Mouse (Mus musculus) B cell, adult 2 months (primary cell): ENCODE results near the gene Purb.
"Not testable (repeated sequence)": the region's sequence is repeated elsewhere in the genome, so short reads cannot be mapped to it uniquely, and the experiment has no call there.

Source experiments
- DNase-seq, 2 experiments: peaks; one replicate each; pipeline ENCODE4 v3.0.0; 2022

Purb gene

GRCm38 (mm10) chr11:6443727-6444076 is 32.0 kb downstream of the Purb start:
- DNase-seq, result no peak

GRCm38 (mm10) chr11:6443102-6443501 is 32.6 kb downstream of the Purb start:
- no peak for DNase-seq

GRCm38 (mm10) chr11:6442566-6442965 is 33.2 kb downstream of the Purb start:
- DNase-seq, result no peak

- no peak for DNase-seq
Measured at GRCm38 (mm10) chr11:6440171-6440570, 35.5 kb downstream of the Purb start.

- DNase-seq, result no peak
Measured at GRCm38 (mm10) chr11:6437667-6438066, 38.0 kb downstream of the Purb start.

- peak; percentile 75 to 76 for DNase-seq
Measured at GRCm38 (mm10) chr11:6436442-6436841, 39.3 kb downstream of the Purb start.

GRCm38 (mm10) chr11:6430186-6430585 is 45.5 kb downstream of the Purb start:
- DNase-seq, result no peak

GRCm38 (mm10) chr11:6420722-6421350 is 54.9 kb downstream of the Purb start:
- DNase-seq, result no peak

GRCm38 (mm10) chr11:6420283-6420703 is 55.4 kb downstream of the Purb start:
- DNase-seq, result no peak

- DNase-seq, result not testable (repeated sequence)
Measured at GRCm38 (mm10) chr11:6419156-6419555, 56.6 kb downstream of the Purb start.

- no peak for DNase-seq
Measured at GRCm38 (mm10) chr11:6418751-6419150, 57.0 kb downstream of the Purb start.
